Mouse (Mus musculus): ENCODE measurements at regions not wholly inside any gene's neighbourhood (a gene's known extent, or its start where the extent isn't known, plus 50 kb on each side); places are given as distances from the start of the nearest gene placed in this dataset.

- Histone ChIP-seq H3K4me3 (no peak overlapping the region), H3ac (ENCODE audit: control insufficient read depth, insufficient read length) (no peak overlapping the region), H3K79me2 (ENCODE audit: control insufficient read depth, insufficient read depth) (no peaks in the 10 kb centered on the region), H3K4me2 (ENCODE audit: low read depth) (no peak overlapping the region), H3K36me3 (ENCODE audit: control insufficient read depth, insufficient read depth) (no peaks in the 10 kb centered on the region), H3K27me3 (ENCODE audit: control insufficient read depth, insufficient read depth, insufficient read length) (no peaks in the 10 kb centered on the region)
- no peak for TF ChIP-seq MYOG (IDR thresholded peaks at IDR 0.05; ENCODE audit: control insufficient read depth in 1 of 3, insufficient read depth in 1 of 3, insufficient read length in 2 of 3, low read depth in 2 of 3)
- no peak for TF ChIP-seq USF1 (IDR thresholded peaks at IDR 0.05; ENCODE audit: low read depth)
- no peak for TF ChIP-seq SRF (IDR thresholded peaks at IDR 0.05; ENCODE audit: control insufficient read depth, insufficient read length, low read depth)
These were observed 230.3 kb downstream of the Gm10295 start for GRCm38 (mm10) chr7:71120975-71121374.

- no peak for TF ChIP-seq MYOD1 (IDR thresholded peaks at IDR 0.05; ENCODE audit: control insufficient read depth in 1 of 3, insufficient read length in 2 of 3, low read depth in 2 of 3)
- TF ChIP-seq TCF12 (IDR thresholded peaks at IDR 0.05; ENCODE audit: insufficient read depth, poor library complexity, severe bottlenecking) = no peak
- no peak for TF ChIP-seq CEBPB (IDR thresholded peaks at IDR 0.05; ENCODE audit: insufficient read depth, poor library complexity, severe bottlenecking)
- no peak for TF ChIP-seq POLR2A (IDR thresholded peaks at IDR 0.05; ENCODE audit: insufficient read length, low read depth)
- TF ChIP-seq SRF (IDR thresholded peaks at IDR 0.05; ENCODE audit: control insufficient read depth, insufficient read length, low read depth) = no peak
- TF ChIP-seq MYOG (IDR thresholded peaks at IDR 0.05; ENCODE audit: control insufficient read depth in 1 of 3, insufficient read depth in 1 of 3, insufficient read length in 2 of 3, low read depth in 2 of 3) = no peak
- TF ChIP-seq TCF3 (IDR thresholded peaks at IDR 0.05; ENCODE audit: insufficient read length, low read depth) = no peak
- TF ChIP-seq MAX (IDR thresholded peaks at IDR 0.05; ENCODE audit: low read depth) = no peak
- TF ChIP-seq POLR2AphosphoS2 (IDR thresholded peaks at IDR 0.05; ENCODE audit: insufficient read length, low read depth) = no peak
- TF ChIP-seq E2F4 (IDR thresholded peaks at IDR 0.05; ENCODE audit: insufficient read depth) = no peak
- TF ChIP-seq REST (IDR thresholded peaks at IDR 0.05; ENCODE audit: insufficient read depth, insufficient read length) = no peak
- TF ChIP-seq USF1 (IDR thresholded peaks at IDR 0.05; ENCODE audit: low read depth) = no peak
- no peak overlapping the region for H3K4me2 ChIP-seq (ENCODE audit: low read depth)
- no peak overlapping the region for H3K4me3 ChIP-seq
- no peaks in the 10 kb centered on the region for H3K27me3 ChIP-seq (ENCODE audit: control insufficient read depth, insufficient read depth, insufficient read length)
- no peak overlapping the region for H3ac ChIP-seq (ENCODE audit: control insufficient read depth, insufficient read length)
- no peaks in the 10 kb centered on the region for H3K36me3 ChIP-seq (ENCODE audit: control insufficient read depth, insufficient read depth)
- no peaks in the 10 kb centered on the region for H3K79me2 ChIP-seq (ENCODE audit: control insufficient read depth, insufficient read depth)
These were observed 231.3 kb downstream of the Gm10295 start for GRCm38 (mm10) chr7:71119987-71120386.

- H3K27me3 ChIP-seq (ENCODE audit: control insufficient read depth, insufficient read depth, insufficient read length) = no peaks in the 10 kb centered on the region
- H3ac ChIP-seq (ENCODE audit: control insufficient read depth, insufficient read length) = no peak overlapping the region
- no peaks in the 10 kb centered on the region for H3K79me2 ChIP-seq (ENCODE audit: control insufficient read depth, insufficient read depth)
- no peak overlapping the region for H3K4me3 ChIP-seq
- TF ChIP-seq MYOD1 (IDR thresholded peaks at IDR 0.05; ENCODE audit: control insufficient read depth in 1 of 3, insufficient read length in 2 of 3, low read depth in 2 of 3) (no peak), CEBPB (IDR thresholded peaks at IDR 0.05; ENCODE audit: insufficient read depth, poor library complexity, severe bottlenecking) (no peak), TCF12 (IDR thresholded peaks at IDR 0.05; ENCODE audit: insufficient read depth, poor library complexity, severe bottlenecking) (no peak), REST (IDR thresholded peaks at IDR 0.05; ENCODE audit: insufficient read depth, insufficient read length) (no peak), USF1 (IDR thresholded peaks at IDR 0.05; ENCODE audit: low read depth) (no peak), POLR2A (IDR thresholded peaks at IDR 0.05; ENCODE audit: insufficient read length, low read depth) (no peak), TCF3 (IDR thresholded peaks at IDR 0.05; ENCODE audit: insufficient read length, low read depth) (no peak)
- no peaks in the 10 kb centered on the region for H3K36me3 ChIP-seq (ENCODE audit: control insufficient read depth, insufficient read depth)
- H3K4me2 ChIP-seq (ENCODE audit: low read depth) = no peak overlapping the region
These were observed 244.2 kb downstream of the Gm10295 start for GRCm38 (mm10) chr7:71107101-71107500.

GRCm38 (mm10) chr7:71100266-71100665 lies 251.0 kb downstream of the Gm10295 start:
- Histone ChIP-seq H3K4me3 (no peak overlapping the region), H3K4me2 (ENCODE audit: low read depth) (no peak overlapping the region), H3K27me3 (ENCODE audit: control insufficient read depth, insufficient read depth, insufficient read length) (no peaks in the 10 kb centered on the region), H3ac (ENCODE audit: control insufficient read depth, insufficient read length) (no peak overlapping the region), H3K79me2 (ENCODE audit: control insufficient read depth, insufficient read depth) (no peaks in the 10 kb centered on the region), H3K36me3 (ENCODE audit: control insufficient read depth, insufficient read depth) (no peaks in the 10 kb centered on the region)
- TF ChIP-seq TCF3 (IDR thresholded peaks at IDR 0.05; ENCODE audit: insufficient read length, low read depth) = no peak
- TF ChIP-seq MYOG (IDR thresholded peaks at IDR 0.05; ENCODE audit: control insufficient read depth in 1 of 3, insufficient read depth in 1 of 3, insufficient read length in 2 of 3, low read depth in 2 of 3) = no peak
- no peak for TF ChIP-seq TCF12 (IDR thresholded peaks at IDR 0.05; ENCODE audit: insufficient read depth, poor library complexity, severe bottlenecking)
- TF ChIP-seq SRF (IDR thresholded peaks at IDR 0.05; ENCODE audit: control insufficient read depth, insufficient read length, low read depth) = no peak
- TF ChIP-seq POLR2AphosphoS2 (IDR thresholded peaks at IDR 0.05; ENCODE audit: insufficient read length, low read depth) = no peak
- no peak for TF ChIP-seq POLR2A (IDR thresholded peaks at IDR 0.05; ENCODE audit: insufficient read length, low read depth)
- TF ChIP-seq MAX (IDR thresholded peaks at IDR 0.05; ENCODE audit: low read depth) = no peak
- no peak for TF ChIP-seq REST (IDR thresholded peaks at IDR 0.05; ENCODE audit: insufficient read depth, insufficient read length)
- no peak for TF ChIP-seq CEBPB (IDR thresholded peaks at IDR 0.05; ENCODE audit: insufficient read depth, poor library complexity, severe bottlenecking)
- no peak for TF ChIP-seq MYOD1 (IDR thresholded peaks at IDR 0.05; ENCODE audit: control insufficient read depth in 1 of 3, insufficient read length in 2 of 3, low read depth in 2 of 3)
- TF ChIP-seq USF1 (IDR thresholded peaks at IDR 0.05; ENCODE audit: low read depth) = no peak
- TF ChIP-seq E2F4 (IDR thresholded peaks at IDR 0.05; ENCODE audit: insufficient read depth) = no peak

- Histone ChIP-seq H3K36me3 (ENCODE audit: control insufficient read depth, insufficient read depth) (no peaks in the 10 kb centered on the region), H3K4me2 (ENCODE audit: low read depth) (no peak overlapping the region), H3K79me2 (ENCODE audit: control insufficient read depth, insufficient read depth) (no peaks in the 10 kb centered on the region), H3ac (ENCODE audit: control insufficient read depth, insufficient read length) (no peak overlapping the region), H3K4me3 (no peak overlapping the region), H3K27me3 (ENCODE audit: control insufficient read depth, insufficient read depth, insufficient read length) (no peaks in the 10 kb centered on the region)
- TF ChIP-seq POLR2AphosphoS2 (IDR thresholded peaks at IDR 0.05; ENCODE audit: insufficient read length, low read depth) (no peak), MAX (IDR thresholded peaks at IDR 0.05; ENCODE audit: low read depth) (no peak), POLR2A (IDR thresholded peaks at IDR 0.05; ENCODE audit: insufficient read length, low read depth) (no peak), REST (IDR thresholded peaks at IDR 0.05; ENCODE audit: insufficient read depth, insufficient read length) (no peak), TCF12 (IDR thresholded peaks at IDR 0.05; ENCODE audit: insufficient read depth, poor library complexity, severe bottlenecking) (no peak), TCF3 (IDR thresholded peaks at IDR 0.05; ENCODE audit: insufficient read length, low read depth) (no peak), MYOD1 (IDR thresholded peaks at IDR 0.05; ENCODE audit: control insufficient read depth in 1 of 3, insufficient read length in 2 of 3, low read depth in 2 of 3) (no peak), CEBPB (IDR thresholded peaks at IDR 0.05; ENCODE audit: insufficient read depth, poor library complexity, severe bottlenecking) (no peak), MYOG (IDR thresholded peaks at IDR 0.05; ENCODE audit: control insufficient read depth in 1 of 3, insufficient read depth in 1 of 3, insufficient read length in 2 of 3, low read depth in 2 of 3) (no peak), USF1 (IDR thresholded peaks at IDR 0.05; ENCODE audit: low read depth) (no peak), SRF (IDR thresholded peaks at IDR 0.05; ENCODE audit: control insufficient read depth, insufficient read length, low read depth) (no peak), E2F4 (IDR thresholded peaks at IDR 0.05; ENCODE audit: insufficient read depth) (no peak)
These were observed 253.0 kb downstream of the Gm10295 start for GRCm38 (mm10) chr7:71098276-71098675.
